Mouse (Mus musculus) hindbrain, postnatal 0 days (tissue): Measurements from ENCODE around the gene Npy4r. TPM values are rescaled to one million over a fixed set of nuclear protein-coding genes. Genes with fewer than 3 reads are reported as not detected.

Experiments
- ATAC-seq: fragments of 200-750 bp; cut with Nextera tagmentation; 2 replicates; pipeline ENCODE4 v1.8.0; 2017; ENCODE audit warnings: mild to moderate bottlenecking, moderate TSS enrichment, moderate library complexity
- DNase-seq: peaks from one replicate; pipeline ENCODE4 v3.0.0-alpha.2; 2015; ENCODE audit warnings: low spot score
- H3K27ac ChIP-seq: fragments of 300-500 bp; sonication (generic); 2 replicates; pipeline ENCODE4 v1.5.1; 2014; ENCODE audit warnings: mild to moderate bottlenecking
- H3K27me3 ChIP-seq: fragments of 300-500 bp; sonication (generic); 2 replicates; pipeline ENCODE4 v1.6.1; 2014; ENCODE audit warnings: low read length, mixed read lengths; ENCODE audit not compliant: insufficient read depth
- H3K36me3 ChIP-seq: fragments of 300-500 bp; sonication (generic); 2 replicates; pipeline ENCODE4 v1.6.1; 2014; ENCODE audit warnings: low read length, mixed read lengths; ENCODE audit not compliant: insufficient read depth
- H3K4me1 ChIP-seq: fragments of 300-500 bp; sonication (generic); 2 replicates; pipeline ENCODE4 v1.6.1; 2014; ENCODE audit warnings: antibody characterized with exemption, low read length, mixed read lengths; ENCODE audit not compliant: insufficient read depth
- H3K4me2 ChIP-seq: fragments of 300-500 bp; sonication (generic); 2 replicates; pipeline ENCODE4 v1.6.1; 2014; ENCODE audit warnings: low read depth, mild to moderate bottlenecking, low read length, moderate library complexity, mixed read lengths
- H3K4me3 ChIP-seq: fragments of 300-500 bp; sonication (generic); 2 replicates; pipeline ENCODE4 v1.5.1; 2014; ENCODE audit warnings: low read length
- H3K9ac ChIP-seq: fragments of 300-500 bp; sonication (generic); replicated peaks from 2 replicates; pipeline ENCODE4 v1.6.1; 2014; ENCODE audit warnings: mild to moderate bottlenecking, low read length, moderate library complexity, mixed read lengths
- H3K9me3 ChIP-seq: fragments of 300-500 bp; sonication (generic); 2 replicates; pipeline ENCODE4 v1.6.1; 2016; ENCODE audit warnings: low read length, mixed read lengths
- CTCF ChIP-seq: IDR thresholded peaks from 2 replicates; pipeline ENCODE4 v1.5.1; 2016; ENCODE audit warnings: antibody characterized with exemption, control low read depth, low read depth
- WGBS: fragments of 180-500 bp; shearing (Covaris S2); extraction: QIAGEN DNeasy Blood & Tissue Kit; methylation state at CpG from one replicate; pipeline ENCODE4 v1.1.7; 2014; 5-methylcytosine and 5-hydroxymethylcytosine counted together
- polyA plus RNA-seq: library from polyadenylated mRNA; unstranded; fragments of >200 nt; fragmentation: Nextera tagmentation; extraction: Ambion mirVana; gene quantifications from 2 replicates; pipeline ENCODE4 v1.2.1, GENCODE M21; 2015
- total RNA-seq: library from RNA; depleted of rRNA; stranded (reverse); fragments of >200 nt; gene quantifications from 2 replicates; pipeline ENCODE4 v1.2.3, GENCODE M21; 2014

The Npy4r gene
- total and polyA plus RNA-seq, 2 experiments from 2014 or later = 0.21 to 0.24 TPM

GRCm38 (mm10) chr14:34120016-34120910 is 32.0 kb downstream of the Npy4r start:
- no peaks in the 10 kb centered on the region for H3K9me3 ChIP-seq
- H3K4me2 ChIP-seq = no peak overlapping the region
- WGBS = 77% methylated on average over 12 of the region's 12 CpGs
- H3K4me3 ChIP-seq = no peak overlapping the region
- H3K4me1 ChIP-seq = no peaks in the 10 kb centered on the region
- no peaks in the 10 kb centered on the region; the same call in 1 of the 2 replicates for H3K27me3 ChIP-seq
- no peak for TF ChIP-seq CTCF
- no peak overlapping the region for H3K9ac ChIP-seq
- ATAC-seq (no peak), DNase-seq (no peak)
- no peak overlapping the region for H3K27ac ChIP-seq
- no peaks in the 10 kb centered on the region for H3K36me3 ChIP-seq

GRCm38 (mm10) chr14:34119046-34119723 is 33.1 kb downstream of the Npy4r start:
- Histone ChIP-seq H3K4me2 (no peak overlapping the region), H3K27ac (no peak overlapping the region), H3K27me3 (no peaks in the 10 kb centered on the region; the same call in 1 of the 2 replicates), H3K4me1 (no peaks in the 10 kb centered on the region), H3K9ac (no peak overlapping the region), H3K36me3 (no peaks in the 10 kb centered on the region), H3K9me3 (no peaks in the 10 kb centered on the region), H3K4me3 (no peak overlapping the region)
- 65% methylated on average over 7 of the region's 7 CpGs for WGBS
- no peak for DNase-seq
- no peak for ATAC-seq
- TF ChIP-seq CTCF = no peak

GRCm38 (mm10) chr14:34114311-34114710 is 38.0 kb downstream of the Npy4r start:
- no peaks in the 10 kb centered on the region for H3K9me3 ChIP-seq
- no peaks in the 10 kb centered on the region for H3K36me3 ChIP-seq
- no peak overlapping the region for H3K9ac ChIP-seq
- H3K4me2 ChIP-seq = no peak overlapping the region
- DNase-seq (no peak), ATAC-seq (no peak)
- 82% methylated on average over 4 of the region's 4 CpGs for WGBS
- H3K27ac ChIP-seq = no peak overlapping the region
- TF ChIP-seq CTCF = no peak
- no peaks in the 10 kb centered on the region for H3K4me1 ChIP-seq
- no peak overlapping the region for H3K4me3 ChIP-seq
- H3K27me3 ChIP-seq = no peaks in the 10 kb centered on the region

- no peaks in the 10 kb centered on the region for H3K27me3 ChIP-seq
- H3K9me3 ChIP-seq = no peaks in the 10 kb centered on the region
- H3K36me3 ChIP-seq = no peaks in the 10 kb centered on the region
- no peak overlapping the region for H3K27ac ChIP-seq
- H3K9ac ChIP-seq = no peak overlapping the region
- TF ChIP-seq CTCF = no peak
- H3K4me2 ChIP-seq = no peak overlapping the region
- DNase-seq = no peak
- ATAC-seq = no peak
- WGBS = 78% methylated on average over 4 of the region's 4 CpGs
- H3K4me3 ChIP-seq = no peak overlapping the region
- no peaks in the 10 kb centered on the region for H3K4me1 ChIP-seq
Observed at GRCm38 (mm10) chr14:34107594-34107993, 44.7 kb downstream of the Npy4r start.

GRCm38 (mm10) chr14:34106389-34107062 is 45.8 kb downstream of the Npy4r start:
- 65% methylated on average over 11 of the region's 12 CpGs for WGBS
- Histone ChIP-seq H3K27me3 (no peaks in the 10 kb centered on the region), H3K4me2 (no peak overlapping the region), H3K36me3 (no peaks in the 10 kb centered on the region), H3K4me3 (no peak overlapping the region), H3K9me3 (no peaks in the 10 kb centered on the region), H3K27ac (no peak overlapping the region), H3K4me1 (no peaks in the 10 kb centered on the region), H3K9ac (no peak overlapping the region)
- ATAC-seq (no peak), DNase-seq (peak; percentile 42)
- peak; percentile 69 for TF ChIP-seq CTCF

- Histone ChIP-seq H3K36me3 (no peaks in the 10 kb centered on the region), H3K4me2 (no peak overlapping the region), H3K27me3 (no peaks in the 10 kb centered on the region), H3K9me3 (no peaks in the 10 kb centered on the region), H3K27ac (no peak overlapping the region), H3K4me1 (no peaks in the 10 kb centered on the region), H3K9ac (no peak overlapping the region), H3K4me3 (no peak overlapping the region)
- ATAC-seq = peak; percentile 70; the same call in 1 of the 2 replicates
- peak; percentile 77 for TF ChIP-seq CTCF
- DNase-seq = peak; percentile 76
- WGBS = 23% methylated on average over 8 of the region's 8 CpGs
Observed at GRCm38 (mm10) chr14:34104892-34105291, 47.4 kb downstream of the Npy4r start.
